Mouse (Mus musculus) thymus, adult 2 months (tissue): ENCODE data around the gene Brwd3.

Experiments
- CTCF ChIP-seq: fragments of 200-500 bp; IDR thresholded peaks from 2 replicates; pipeline ENCODE4 v1.5.1; 2012; ENCODE audit warnings: mild to moderate bottlenecking, control low read depth, low read length, moderate library complexity, borderline replicate concordance; ENCODE audit not compliant: control insufficient read depth, poor library complexity, insufficient read depth; ENCODE audit errors: extremely low read depth
- POLR2A ChIP-seq: fragments of 200-500 bp; IDR thresholded peaks from 2 replicates; pipeline ENCODE4 v1.6.1; 2012; ENCODE audit warnings: mild to moderate bottlenecking, low read length, control low read depth, moderate library complexity; ENCODE audit not compliant: control insufficient read depth, poor library complexity, insufficient read depth; ENCODE audit errors: extremely low read depth

DNA sequence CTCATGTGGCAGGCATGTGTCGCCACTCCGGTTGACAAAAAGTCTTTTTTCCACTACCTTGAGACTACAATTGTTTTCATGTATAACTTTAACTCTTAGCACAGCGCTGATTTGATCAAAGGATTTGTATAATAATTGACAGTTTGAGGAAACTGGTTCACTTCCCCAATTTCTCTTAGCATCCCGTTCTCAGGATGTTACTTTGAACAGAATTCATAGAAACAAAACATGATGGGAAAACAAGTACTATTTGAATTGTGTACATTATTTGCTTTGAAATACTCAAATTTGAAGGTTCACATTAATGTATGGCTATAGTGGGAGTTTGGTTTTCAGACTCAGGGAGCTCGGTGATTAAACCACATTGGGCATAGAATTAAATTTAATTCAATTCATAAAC is 1.1 kb upstream of the Brwd3 start:
- TF ChIP-seq CTCF (no peak), POLR2A (no peak)
